Mouse (Mus musculus) thymus, postnatal 25 days (tissue): ENCODE measurements around the gene Tapbpl.

Source experiments
- DNase-seq: peaks from one replicate; pipeline ENCODE4 v3.0.0; 2022

Tapbpl gene

GRCm38 (mm10) chr6:125231117-125232044 lies at the start of gene Tapbpl:
TSS of gene Tapbpl (minus strand) at chr6:125231860.
- peak; percentile 85 for DNase-seq

GRCm38 (mm10) chr6:125279729-125280128 lies 48.1 kb upstream of the Tapbpl start:
- no peak for DNase-seq

GRCm38 (mm10) chr6:125274841-125275563 lies 43.3 kb upstream of the Tapbpl start:
- DNase-seq: peak; percentile 43

GRCm38 (mm10) chr6:125272228-125272785 lies 40.6 kb upstream of the Tapbpl start:
- no peak for DNase-seq

GRCm38 (mm10) chr6:125271455-125272227 lies 40.0 kb upstream of the Tapbpl start:
- DNase-seq: peak; percentile 88

- DNase-seq: no peak
Observed at GRCm38 (mm10) chr6:125268799-125269198, 37.1 kb upstream of the Tapbpl start.

GRCm38 (mm10) chr6:125267469-125267868 lies 35.8 kb upstream of the Tapbpl start:
- DNase-seq: no peak

- DNase-seq: peak; percentile 32
Observed at GRCm38 (mm10) chr6:125266600-125266999, 34.9 kb upstream of the Tapbpl start.

- peak; percentile 30 for DNase-seq
Observed at GRCm38 (mm10) chr6:125266091-125266490, 34.4 kb upstream of the Tapbpl start.

- peak; percentile 81 for DNase-seq
Observed at GRCm38 (mm10) chr6:125265239-125265638, 33.6 kb upstream of the Tapbpl start.

- no peak for DNase-seq
Observed at GRCm38 (mm10) chr6:125264219-125264618, 32.6 kb upstream of the Tapbpl start.

- no peak for DNase-seq
Observed at GRCm38 (mm10) chr6:125260006-125260555, 28.4 kb upstream of the Tapbpl start.

GRCm38 (mm10) chr6:125256222-125256966 lies 24.7 kb upstream of the Tapbpl start:
- no peak for DNase-seq

- peak; percentile 33 for DNase-seq
Observed at GRCm38 (mm10) chr6:125255516-125256044, 23.9 kb upstream of the Tapbpl start.

GRCm38 (mm10) chr6:125253863-125254715 lies 22.4 kb upstream of the Tapbpl start:
- DNase-seq: no peak

GRCm38 (mm10) chr6:125252711-125253110 lies 21.1 kb upstream of the Tapbpl start:
- DNase-seq: no peak

- no peak for DNase-seq
Observed at GRCm38 (mm10) chr6:125252285-125252684, 20.6 kb upstream of the Tapbpl start.

GRCm38 (mm10) chr6:125244551-125244950 lies 12.9 kb upstream of the Tapbpl start:
- DNase-seq: peak; percentile 75

GRCm38 (mm10) chr6:125241566-125241965 lies 9.9 kb upstream of the Tapbpl start:
- peak; percentile 82 for DNase-seq

GRCm38 (mm10) chr6:125240617-125241016 lies 9.0 kb upstream of the Tapbpl start:
- DNase-seq: peak; percentile 41
